In the genomic region with DNA sequence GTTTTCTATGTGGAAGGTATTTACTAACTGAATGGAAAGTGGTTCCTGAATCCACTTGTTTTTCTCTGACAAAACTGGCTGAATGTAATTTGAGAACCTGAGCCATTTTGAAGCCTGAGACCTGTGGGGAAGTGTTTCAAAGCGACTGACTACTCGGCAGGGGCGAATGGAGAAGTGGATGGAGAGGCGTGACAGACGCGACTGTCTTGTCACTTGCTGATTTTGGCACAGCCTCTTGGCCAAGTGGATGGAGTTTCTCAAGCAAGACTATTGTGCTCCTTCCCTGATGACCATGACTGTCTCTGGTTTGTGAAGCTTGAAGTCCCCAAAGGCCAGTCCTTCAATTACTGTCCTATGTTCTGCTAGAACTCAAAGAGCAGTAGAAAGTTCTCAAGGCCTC, we compare ENCODE assay signal across 16 mouse cellular contexts.
"Had no signal": no experiment of that assay in that cellular context is flagged by ENCODE, and none has a peak within 500 bp of the region (broad histone marks: within the 10 kb centered on the region; RNA-seq: fewer than 3 reads in every experiment).

No protein-coding gene starts in this region.

- H3K9me3 ChIP-seq: limb, embryonic 13.5 days; midbrain, embryonic 12.5 days; neural tube, embryonic 13.5 days; stomach, embryonic 15.5 days had no signal

- H3K36me3 ChIP-seq: limb, embryonic 13.5 days; midbrain, embryonic 12.5 days; neural tube, embryonic 13.5 days; stomach, embryonic 15.5 days had no signal

- H3K27me3 ChIP-seq: midbrain, embryonic 12.5 days; neural tube, embryonic 13.5 days; stomach, embryonic 15.5 days had no signal

- H3K9ac ChIP-seq: limb, embryonic 13.5 days; liver, embryonic 14.5 days; midbrain, embryonic 12.5 days; neural tube, embryonic 13.5 days; stomach, embryonic 15.5 days had no signal

- ATAC-seq: lung, postnatal 0 days; midbrain, embryonic 16.5 days had no signal

- H3K4me3 ChIP-seq: limb, embryonic 13.5 days; midbrain, embryonic 12.5 days; neural tube, embryonic 13.5 days; stomach, embryonic 15.5 days had no signal

- H3K4me2 ChIP-seq: limb, embryonic 13.5 days; midbrain, embryonic 12.5 days; neural tube, embryonic 13.5 days; stomach, embryonic 15.5 days had no signal

- H3K4me1 ChIP-seq: midbrain, embryonic 12.5 days had no signal

- H3K27ac ChIP-seq: kidney, postnatal 0 days; limb, embryonic 13.5 days; liver, embryonic 14.5 days; midbrain, embryonic 12.5 days; neural tube, embryonic 13.5 days; stomach, embryonic 15.5 days had no signal

- DNase-seq: kidney, postnatal 36 days; layer of hippocampus, adult 9-11 months; layer of hippocampus, postnatal 36 days; lung, adult 18-20 months; lung, postnatal 4 days; retina, postnatal 1 day; thymus, adult 2 months; thymus, postnatal 25 days had no signal
